Mouse (Mus musculus): ENCODE data around the gene Parl. TPM values are rescaled to one million over a fixed set of nuclear protein-coding genes. Genes with fewer than 3 reads are reported as not detected.

Gene Parl
- polyA plus RNA-seq, 1 experiment from 2014 or later = 94.8 TPM

GRCm38 (mm10) chr16:20280238-20280637 is 21.9 kb downstream of the Parl start:
- Histone ChIP-seq H3K27me3 (no peaks in the 10 kb centered on the region), H3K4me3 (no peak overlapping the region), H3K27ac (no peak overlapping the region), H3K4me1 (no peaks in the 10 kb centered on the region), H3K9me3 (replicated peaks) (no peaks in the 10 kb centered on the region), H3K4me2 (no peak overlapping the region), H3K36me3 (ENCODE audit: poor library complexity, severe bottlenecking) (peaks cover 72% of the 10 kb centered on the region), H3K9ac (no peak overlapping the region)
- no peak for ATAC-seq
- WGBS = 87% methylated on average over 4 of the region's 4 CpGs

- no peak for ATAC-seq
- no peak overlapping the region for H3K27ac ChIP-seq
- no peaks in the 10 kb centered on the region for H3K4me1 ChIP-seq
- H3K4me2 ChIP-seq = no peak overlapping the region
- no peak overlapping the region for H3K9ac ChIP-seq
- no peaks in the 10 kb centered on the region for H3K9me3 ChIP-seq (replicated peaks)
- H3K36me3 ChIP-seq (ENCODE audit: poor library complexity, severe bottlenecking) = peaks cover 64% of the 10 kb centered on the region
- no peaks in the 10 kb centered on the region for H3K27me3 ChIP-seq
- no peak overlapping the region for H3K4me3 ChIP-seq
- WGBS = 91% methylated on average over 5 of the region's 5 CpGs
These were observed 22.8 kb downstream of the Parl start for GRCm38 (mm10) chr16:20279395-20279794.

GRCm38 (mm10) chr16:20272994-20273393 is 29.2 kb downstream of the Parl start:
- no peak overlapping the region for H3K4me3 ChIP-seq
- no peak overlapping the region for H3K27ac ChIP-seq
- peaks cover 3% of the 10 kb centered on the region for H3K36me3 ChIP-seq (ENCODE audit: poor library complexity, severe bottlenecking)
- no peaks in the 10 kb centered on the region for H3K27me3 ChIP-seq
- ATAC-seq = no peak
- H3K4me1 ChIP-seq = no peaks in the 10 kb centered on the region
- H3K9ac ChIP-seq = no peak overlapping the region
- WGBS = 21% methylated on average over 3 of the region's 3 CpGs
- H3K9me3 ChIP-seq (replicated peaks) = no peaks in the 10 kb centered on the region
- H3K4me2 ChIP-seq = no peak overlapping the region

- Histone ChIP-seq H3K4me1 (no peaks in the 10 kb centered on the region), H3K4me3 (no peak overlapping the region), H3K4me2 (no peak overlapping the region), H3K9me3 (replicated peaks) (no peaks in the 10 kb centered on the region), H3K27ac (no peak overlapping the region), H3K9ac (no peak overlapping the region), H3K27me3 (no peaks in the 10 kb centered on the region), H3K36me3 (ENCODE audit: poor library complexity, severe bottlenecking) (no peaks in the 10 kb centered on the region)
- WGBS = 77% methylated on average over 4 of the region's 4 CpGs
- no peak for ATAC-seq
These were observed 30.8 kb downstream of the Parl start for GRCm38 (mm10) chr16:20271339-20271738.

- Histone ChIP-seq H3K4me2 (no peak overlapping the region), H3K4me3 (no peak overlapping the region), H3K27me3 (no peaks in the 10 kb centered on the region), H3K9me3 (replicated peaks) (no peaks in the 10 kb centered on the region), H3K4me1 (no peaks in the 10 kb centered on the region), H3K36me3 (ENCODE audit: poor library complexity, severe bottlenecking) (no peaks in the 10 kb centered on the region), H3K9ac (no peak overlapping the region), H3K27ac (no peak overlapping the region)
- no peak for ATAC-seq
- 91% methylated on average over 7 of the region's 7 CpGs for WGBS
These were observed 37.1 kb downstream of the Parl start for GRCm38 (mm10) chr16:20265089-20265488.

- Histone ChIP-seq H3K9me3 (replicated peaks) (no peaks in the 10 kb centered on the region), H3K9ac (no peak overlapping the region), H3K4me3 (no peak overlapping the region), H3K36me3 (ENCODE audit: poor library complexity, severe bottlenecking) (no peaks in the 10 kb centered on the region), H3K4me2 (no peak overlapping the region), H3K4me1 (no peaks in the 10 kb centered on the region), H3K27ac (no peak overlapping the region), H3K27me3 (no peaks in the 10 kb centered on the region)
- no peak for ATAC-seq
- 78% methylated on average over 5 of the region's 5 CpGs for WGBS
These were observed 44.3 kb downstream of the Parl start for GRCm38 (mm10) chr16:20257926-20258325.

- H3K4me3 ChIP-seq = no peak overlapping the region
- H3K9me3 ChIP-seq (replicated peaks) = no peaks in the 10 kb centered on the region
- WGBS = 85% methylated on average over 9 of the region's 9 CpGs
- no peaks in the 10 kb centered on the region for H3K27me3 ChIP-seq
- ATAC-seq = no peak
- no peak overlapping the region for H3K4me2 ChIP-seq
- no peaks in the 10 kb centered on the region for H3K4me1 ChIP-seq
- H3K36me3 ChIP-seq (ENCODE audit: poor library complexity, severe bottlenecking) = no peaks in the 10 kb centered on the region
- H3K9ac ChIP-seq = no peak overlapping the region
- H3K27ac ChIP-seq = no peak overlapping the region
These were observed 53.6 kb downstream of the Parl start for GRCm38 (mm10) chr16:20248442-20249174.

GRCm38 (mm10) chr16:20247103-20247502 is 55.1 kb downstream of the Parl start:
- no peak overlapping the region for H3K9ac ChIP-seq
- no peak overlapping the region for H3K4me2 ChIP-seq
- H3K36me3 ChIP-seq (ENCODE audit: poor library complexity, severe bottlenecking) = no peaks in the 10 kb centered on the region
- H3K4me3 ChIP-seq = no peak overlapping the region
- H3K27ac ChIP-seq = no peak overlapping the region
- no peaks in the 10 kb centered on the region for H3K27me3 ChIP-seq
- ATAC-seq = no peak
- no peaks in the 10 kb centered on the region for H3K9me3 ChIP-seq (replicated peaks)
- H3K4me1 ChIP-seq = no peaks in the 10 kb centered on the region

GRCm38 (mm10) chr16:20240468-20241414 is 61.4 kb downstream of the Parl start, which contains the start of gene Map6d1:
Gene Map6d1, minus strand, starts transcription at chr16:20241358.
- Histone ChIP-seq H3K36me3 (ENCODE audit: poor library complexity, severe bottlenecking) (0 out of 2 replicates have a peak, but pooled peaks cover 2% of the 10 kb centered on the region), H3K4me3 (peak within 1 kb of the TSS; percentile 71), H3K4me2 (peak within 1 kb of the TSS; percentile 78), H3K27ac (no peak within 1 kb of the TSS), H3K4me1 (peaks cover 5% of the 10 kb centered on the region; the same call in 1 of the 2 replicates), H3K9me3 (replicated peaks) (no peaks in the 10 kb centered on the region), H3K9ac (peak within 1 kb of the TSS; percentile 80), H3K27me3 (no peaks in the 10 kb centered on the region)
- ATAC-seq = peak; percentile 84
- 1% methylated on average over 74 of the region's 90 CpGs for WGBS

GRCm38 (mm10) chr16:20238646-20239045 is 63.5 kb downstream of the Parl start:
- Histone ChIP-seq H3K4me2 (no peak overlapping the region), H3K36me3 (ENCODE audit: poor library complexity, severe bottlenecking) (peaks cover 12% of the 10 kb centered on the region; the same call in 1 of the 2 replicates), H3K4me3 (no peak overlapping the region), H3K27ac (no peak overlapping the region), H3K4me1 (peaks cover 5% of the 10 kb centered on the region; the same call in 1 of the 2 replicates), H3K9me3 (replicated peaks) (no peaks in the 10 kb centered on the region), H3K9ac (no peak overlapping the region), H3K27me3 (no peaks in the 10 kb centered on the region)
- WGBS = 90% methylated on average over 4 of the region's 4 CpGs
- no peak for ATAC-seq

GRCm38 (mm10) chr16:20237426-20237825 is 64.8 kb downstream of the Parl start:
- H3K9me3 ChIP-seq (replicated peaks) = no peaks in the 10 kb centered on the region
- H3K36me3 ChIP-seq (ENCODE audit: poor library complexity, severe bottlenecking) = peaks cover 21% of the 10 kb centered on the region; the same call in 1 of the 2 replicates
- H3K4me1 ChIP-seq = peaks cover 5% of the 10 kb centered on the region; the same call in 1 of the 2 replicates
- 52% methylated on average over 4 of the region's 4 CpGs for WGBS
- no peaks in the 10 kb centered on the region for H3K27me3 ChIP-seq
- H3K9ac ChIP-seq = no peak overlapping the region
- no peak; the same call in 1 of the 2 replicates for ATAC-seq
- H3K4me2 ChIP-seq = no peak overlapping the region
- no peak overlapping the region for H3K4me3 ChIP-seq
- no peak overlapping the region for H3K27ac ChIP-seq

- no peak overlapping the region for H3K9ac ChIP-seq
- no peak overlapping the region for H3K27ac ChIP-seq
- no peaks in the 10 kb centered on the region for H3K4me1 ChIP-seq
- H3K9me3 ChIP-seq (replicated peaks) = no peaks in the 10 kb centered on the region
- H3K4me2 ChIP-seq = no peak overlapping the region
- WGBS = 77% methylated on average over 4 of the region's 4 CpGs
- peaks cover 46% of the 10 kb centered on the region for H3K36me3 ChIP-seq (ENCODE audit: poor library complexity, severe bottlenecking)
- H3K27me3 ChIP-seq = no peaks in the 10 kb centered on the region
- no peak for ATAC-seq
- no peak overlapping the region for H3K4me3 ChIP-seq
These were observed 67.8 kb downstream of the Parl start for GRCm38 (mm10) chr16:20234406-20234805.

Data from forebrain, embryonic 13.5 days (tissue).